Mouse (Mus musculus): ENCODE results near the gene Hoxd8.

DNA sequence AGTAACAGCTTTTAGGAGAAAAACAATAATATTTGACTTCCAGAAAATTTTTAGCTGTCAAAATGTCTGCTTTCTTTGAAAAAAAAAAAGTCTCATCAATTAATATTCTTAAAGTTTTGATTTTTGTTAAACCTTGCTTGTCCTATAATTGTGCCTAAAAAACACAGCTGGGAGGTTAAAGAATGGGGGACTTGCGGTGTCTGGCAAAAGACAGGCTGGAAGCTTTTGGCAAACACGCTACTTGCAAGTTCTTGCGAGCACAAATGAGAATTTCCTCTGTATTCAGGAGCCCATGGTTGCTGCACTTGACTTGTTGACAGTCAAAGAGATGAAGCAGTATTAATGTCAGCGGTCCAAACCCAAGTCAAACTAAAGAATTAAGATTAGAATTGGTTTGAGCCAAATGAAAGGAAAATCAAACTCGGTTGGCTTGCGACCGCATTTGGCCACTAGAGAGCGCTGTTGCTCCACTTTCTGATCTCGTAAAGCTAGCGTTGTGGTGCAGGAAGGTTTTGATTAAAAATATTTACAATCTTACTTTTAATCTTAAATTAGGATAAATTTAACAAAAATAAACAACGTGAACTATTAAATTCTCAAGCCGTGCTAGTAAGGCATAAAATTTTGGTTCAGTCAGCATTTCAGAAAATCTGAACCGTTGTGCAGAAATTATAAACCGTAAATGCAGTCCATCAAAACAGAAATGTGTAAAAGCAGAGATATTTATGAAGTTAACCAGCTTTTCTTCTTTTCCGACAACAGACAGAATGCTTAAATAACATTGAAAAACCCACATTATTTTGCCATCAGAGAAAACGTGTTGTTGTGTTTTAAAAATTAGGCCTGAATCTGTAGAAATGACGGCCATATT, 2.2 kb upstream of the Hoxd8 start:
- TF ChIP-seq CTCF (IDR thresholded peaks at IDR 0.05; ENCODE audit: low read depth) (peak; percentile 92), EP300 (optimal IDR thresholded peaks at IDR 0.05) (no peak)

Measured in stomach, postnatal 0 days (tissue).